Mouse (Mus musculus): ENCODE results near the gene Kcnn1. TPM values are rescaled to one million over a fixed set of nuclear protein-coding genes. Genes with fewer than 3 reads are reported as not detected.

The Kcnn1 gene
- total RNA-seq, 4 experiments from 2014 or later: 18.0 to 21.5 (median 20.5) TPM

DNA sequence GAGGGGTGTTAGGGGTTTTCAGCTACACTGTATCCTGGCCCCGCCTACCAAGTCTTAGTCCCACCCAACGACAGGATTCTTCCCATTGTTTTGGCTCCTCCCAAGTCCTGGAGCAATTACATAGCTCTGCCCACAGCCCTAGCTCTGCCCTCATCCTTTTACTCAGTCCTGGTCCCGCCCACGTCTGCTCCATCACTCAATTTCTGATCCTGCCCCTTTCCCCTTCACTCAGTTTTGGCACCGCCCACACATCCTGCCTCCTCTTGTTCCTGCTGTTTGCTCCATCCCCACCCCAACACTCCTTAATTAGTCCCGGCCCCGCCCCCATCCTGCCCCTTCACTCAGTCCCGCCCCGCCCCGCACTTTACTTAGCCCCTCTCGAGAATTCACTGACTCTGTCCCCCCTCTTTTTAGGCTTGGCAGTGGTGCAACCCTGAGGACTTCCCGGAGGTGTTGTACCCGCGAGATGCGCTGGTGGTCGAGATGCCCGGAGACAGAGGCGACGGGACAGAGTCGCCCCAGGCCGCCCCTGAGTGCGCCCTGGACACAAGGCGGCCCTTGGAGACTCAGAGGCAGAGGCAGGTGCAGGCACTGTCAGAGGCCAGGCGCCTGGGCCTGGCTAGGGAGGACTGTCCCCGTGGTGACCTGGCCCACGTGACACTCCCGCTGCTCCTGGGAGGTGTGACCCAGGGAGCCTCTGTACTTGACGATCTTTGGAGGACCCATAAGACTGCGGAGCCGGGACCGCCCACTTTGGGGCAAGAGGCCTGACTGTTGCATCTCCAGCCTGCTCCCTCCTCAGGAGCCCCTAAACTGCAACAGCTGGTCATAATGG is 42.7 kb downstream of the Kcnn1 start:
- DNase-seq (ENCODE audit: low spot score in 2 of 2): peak in 1 of 2 experiments; percentile 57

DNA sequence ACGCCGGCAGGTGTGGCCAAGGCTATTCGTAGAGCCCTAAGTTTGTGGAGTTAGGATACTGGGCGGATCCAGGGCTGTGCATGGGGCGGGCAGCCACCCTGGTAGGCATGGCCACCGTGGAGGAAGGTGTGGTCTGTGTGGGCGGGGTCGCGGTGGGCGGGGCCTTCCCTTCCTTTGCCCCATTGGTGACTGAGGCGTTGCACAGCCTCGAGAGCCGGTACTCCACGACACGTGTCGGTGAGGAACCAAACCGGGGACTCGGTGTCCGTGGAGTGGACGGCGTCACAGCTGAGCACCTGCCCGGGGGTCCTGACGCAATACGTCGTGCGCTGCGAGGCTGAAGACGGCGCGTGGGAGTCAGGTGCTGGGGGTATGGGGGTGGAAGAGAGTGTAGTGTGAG is 46.4 kb downstream of the Kcnn1 start:
- DNase-seq (ENCODE audit: low spot score in 2 of 2): no peak

DNA sequence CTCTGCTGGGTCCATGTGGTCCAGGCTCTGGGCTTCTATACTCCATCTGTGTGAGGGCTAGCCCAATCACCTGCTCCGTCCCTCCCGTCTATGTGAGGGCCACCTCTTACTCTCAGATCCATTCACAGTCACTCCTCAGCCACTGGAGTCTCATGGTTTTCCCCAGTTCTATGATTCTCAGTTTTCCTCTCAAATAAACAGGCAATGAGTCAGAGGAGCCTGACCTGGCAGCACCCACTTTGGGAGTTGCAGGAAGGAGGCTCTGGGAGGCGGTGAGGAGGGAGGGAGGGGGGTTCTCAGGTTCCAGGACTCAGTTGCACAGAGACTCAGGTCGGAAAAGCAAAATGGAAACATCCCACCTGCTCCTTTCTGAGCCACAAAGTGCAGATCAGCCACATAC is 50.2 kb downstream of the Kcnn1 start:
- no peak for DNase-seq (ENCODE audit: low spot score in 2 of 2)

DNA sequence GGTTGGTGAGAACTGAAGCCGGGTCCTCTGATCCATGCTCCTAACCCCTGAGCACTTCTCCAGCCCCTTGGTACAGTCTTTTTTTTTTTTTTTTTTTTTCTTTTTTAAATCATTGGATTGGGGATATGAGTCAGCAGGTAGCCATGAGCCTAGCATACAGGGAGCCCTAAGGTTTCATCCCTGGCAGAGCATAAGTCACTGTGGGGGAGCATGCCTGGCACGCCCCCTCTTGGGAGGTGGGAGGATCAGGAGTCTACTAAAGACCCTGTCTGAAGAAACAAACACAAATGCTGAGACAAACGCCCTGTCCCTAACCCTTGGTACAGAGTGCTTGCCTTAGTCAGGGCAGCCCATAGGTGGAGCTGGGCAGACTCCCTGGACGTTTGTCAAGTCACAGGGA is 51.0 kb downstream of the Kcnn1 start:
- DNase-seq (ENCODE audit: low spot score in 2 of 2): no peak

DNA sequence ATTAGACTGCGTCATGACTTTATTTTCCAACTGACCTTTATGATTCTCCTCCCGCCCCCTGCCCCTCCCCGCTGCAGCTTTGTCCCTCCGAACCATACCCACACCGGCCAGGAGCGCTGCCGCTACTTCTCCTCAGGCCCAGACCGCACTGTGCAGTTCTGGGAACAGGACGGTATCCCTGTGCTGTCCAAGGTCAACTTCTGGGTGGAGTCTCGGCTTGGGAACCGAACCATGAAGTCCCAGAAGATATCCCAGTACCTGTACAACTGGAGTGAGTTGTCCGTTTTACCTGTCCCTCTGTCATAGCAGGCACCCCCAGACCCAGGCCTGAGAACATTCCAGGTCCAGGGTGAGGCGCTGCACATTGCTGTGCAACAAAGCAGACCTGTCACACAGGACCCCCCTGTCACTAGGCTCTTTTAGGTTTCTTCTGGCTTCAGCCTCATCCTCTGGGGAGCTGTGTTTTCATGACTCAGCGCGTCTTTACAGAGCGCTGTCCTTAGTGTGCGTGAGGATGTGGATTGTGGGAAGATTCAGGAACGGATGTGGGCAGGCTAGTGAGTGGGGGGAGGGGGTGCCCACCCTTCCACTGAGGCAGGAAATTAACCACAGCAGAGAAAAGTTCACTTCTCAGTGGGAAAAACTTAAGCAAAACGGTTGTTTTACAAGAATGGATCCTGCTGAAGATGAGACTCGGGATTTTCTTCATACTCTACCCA is 51.9 kb downstream of the Kcnn1 start:
- DNase-seq (ENCODE audit: low spot score in 2 of 2): no peak

DNA sequence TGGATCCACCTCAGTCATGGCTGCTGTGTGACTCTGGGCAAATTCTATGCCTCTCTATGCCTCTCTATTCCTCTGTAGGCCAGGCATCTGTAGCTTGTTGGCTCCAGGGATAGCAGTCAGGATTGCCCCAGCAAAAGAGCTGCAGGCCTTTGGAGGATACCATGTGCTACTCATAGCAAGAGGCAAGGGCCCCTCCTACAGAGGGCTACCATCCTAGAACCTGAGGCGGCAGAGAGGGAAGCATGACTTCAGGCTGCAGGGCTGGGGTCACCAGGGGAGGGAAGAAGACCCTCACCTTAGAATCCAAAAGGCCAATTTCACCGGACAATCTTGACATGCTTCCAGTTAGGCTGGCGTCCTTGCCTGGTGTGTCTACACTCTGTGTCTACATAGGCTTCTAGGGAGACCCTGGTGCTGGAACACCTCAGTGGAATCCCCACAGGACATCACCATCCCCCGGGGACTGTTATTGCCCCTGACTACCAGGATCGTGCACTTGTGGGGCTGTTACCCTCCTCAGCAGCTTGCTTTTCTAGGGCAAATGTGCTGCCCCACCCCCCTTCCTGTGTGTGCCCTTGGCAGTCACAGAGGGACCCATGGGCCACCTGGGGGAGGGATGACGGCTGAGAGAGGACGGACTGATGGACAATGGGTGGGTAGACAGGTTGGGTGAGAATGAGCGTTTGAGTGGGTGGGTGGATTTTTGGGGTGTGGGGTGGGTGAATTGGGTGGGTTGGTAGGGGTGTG is 53.9 kb downstream of the Kcnn1 start:
- no peak for DNase-seq (ENCODE audit: low spot score in 2 of 2)

DNA sequence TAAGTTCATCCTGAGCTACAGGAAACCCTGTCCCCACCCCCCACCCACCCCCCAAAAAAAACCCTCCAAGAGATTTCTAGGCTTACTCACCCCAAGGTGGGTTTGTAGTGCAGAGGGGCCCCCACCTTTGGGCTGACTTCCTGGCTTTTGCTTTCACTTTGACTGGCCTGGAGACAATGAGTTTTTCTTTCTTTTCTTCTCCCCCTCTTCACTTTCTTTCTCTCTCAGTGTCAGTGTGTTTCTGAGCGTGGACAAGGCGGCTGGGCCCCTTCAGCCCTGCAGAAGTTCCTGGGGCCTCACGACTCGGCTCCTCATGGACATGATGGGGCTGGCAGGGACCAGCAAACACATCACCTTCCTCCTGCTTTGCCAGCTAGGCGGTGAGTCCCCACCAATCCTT is 54.8 kb downstream of the Kcnn1 start, which contains the start of gene Il12rb1:
Gene Il12rb1 (plus strand): TSS at position 211 of the 400 bp plus-strand sequence.
- DNase-seq (ENCODE audit: low spot score in 2 of 2): no peak

DNA sequence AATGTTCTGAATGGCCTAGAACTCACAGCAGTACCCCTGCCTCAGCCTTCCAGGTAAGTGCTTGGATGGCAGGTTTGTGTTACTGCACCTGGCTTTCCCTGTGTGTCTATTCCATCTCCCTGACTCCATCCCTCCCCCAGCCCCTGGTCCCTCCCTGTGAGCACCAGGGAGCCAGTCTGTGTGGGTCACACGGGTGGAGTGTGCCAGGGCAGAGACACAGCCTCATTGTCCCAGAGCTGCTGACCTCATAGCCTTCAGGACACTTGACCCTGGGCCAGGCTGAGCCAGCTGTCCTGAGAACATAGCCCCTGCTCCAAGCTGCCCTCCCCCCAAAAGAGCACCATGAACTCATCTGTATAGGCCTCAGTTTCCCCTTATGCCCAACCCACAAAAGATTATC is 55.8 kb downstream of the Kcnn1 start:
- DNase-seq (ENCODE audit: low spot score in 2 of 2): no peak

DNA sequence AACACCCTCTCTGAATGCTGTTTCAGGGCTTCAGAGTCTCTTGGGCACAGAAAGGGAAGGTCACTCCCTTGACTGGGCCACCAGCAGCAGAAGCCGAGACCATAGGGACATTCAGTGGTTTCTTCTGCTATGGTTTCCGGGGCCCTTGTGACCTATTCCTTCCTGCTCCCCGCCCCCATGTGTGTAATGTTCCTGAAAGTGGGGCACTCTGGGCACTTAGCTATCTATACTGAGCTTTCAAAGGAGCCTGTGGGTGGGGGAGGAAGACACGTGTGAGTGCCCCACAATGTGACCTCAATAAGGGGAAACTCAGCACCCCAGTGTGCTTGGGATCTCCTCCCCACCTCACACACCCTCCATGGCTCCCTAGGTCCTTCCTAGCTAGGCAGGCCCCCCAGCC is 56.5 kb downstream of the Kcnn1 start:
- DNase-seq (ENCODE audit: low spot score in 2 of 2): no peak

DNA sequence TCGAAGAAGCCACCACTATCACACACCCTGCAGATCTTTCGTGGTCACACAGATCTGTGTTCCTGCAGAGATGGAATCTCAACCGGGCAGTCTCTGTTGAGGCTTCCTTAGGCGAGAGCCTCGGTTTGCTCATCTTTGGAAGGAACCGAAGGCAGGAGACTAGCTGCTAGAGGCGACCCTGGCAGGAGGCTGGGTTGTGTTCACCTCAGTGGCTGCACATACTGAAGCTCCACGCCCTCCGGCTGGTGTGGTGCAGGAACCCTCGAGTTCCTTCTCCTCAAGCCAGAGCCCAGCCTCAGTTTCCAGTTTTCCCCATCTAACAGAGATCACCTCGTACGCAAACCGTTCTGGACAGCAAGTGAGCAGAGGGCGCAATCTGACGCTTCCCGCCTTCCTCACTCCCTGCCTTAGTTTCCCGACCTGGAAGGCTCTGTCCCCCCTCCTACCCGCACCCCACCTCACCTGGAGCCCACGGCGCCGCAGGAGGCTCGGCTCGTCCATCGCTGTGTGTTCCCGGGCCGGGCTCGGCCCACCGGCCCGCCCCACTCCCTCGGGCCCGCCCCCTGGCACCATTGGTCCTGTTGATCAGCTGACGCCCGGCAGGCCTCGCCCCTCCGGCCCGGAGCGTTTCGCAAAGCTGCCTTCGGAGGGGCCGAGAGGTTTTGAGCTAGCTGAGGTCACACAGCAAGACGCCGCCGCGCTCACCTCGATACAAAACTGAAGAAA is 58.4 kb downstream of the Kcnn1 start, which contains the start of gene Mast3:
Gene Mast3 (minus strand): TSS at position 574 of the 726 bp plus-strand sequence.
- DNase-seq (ENCODE audit: low spot score in 2 of 2): peak; percentile 70 to 79

DNA sequence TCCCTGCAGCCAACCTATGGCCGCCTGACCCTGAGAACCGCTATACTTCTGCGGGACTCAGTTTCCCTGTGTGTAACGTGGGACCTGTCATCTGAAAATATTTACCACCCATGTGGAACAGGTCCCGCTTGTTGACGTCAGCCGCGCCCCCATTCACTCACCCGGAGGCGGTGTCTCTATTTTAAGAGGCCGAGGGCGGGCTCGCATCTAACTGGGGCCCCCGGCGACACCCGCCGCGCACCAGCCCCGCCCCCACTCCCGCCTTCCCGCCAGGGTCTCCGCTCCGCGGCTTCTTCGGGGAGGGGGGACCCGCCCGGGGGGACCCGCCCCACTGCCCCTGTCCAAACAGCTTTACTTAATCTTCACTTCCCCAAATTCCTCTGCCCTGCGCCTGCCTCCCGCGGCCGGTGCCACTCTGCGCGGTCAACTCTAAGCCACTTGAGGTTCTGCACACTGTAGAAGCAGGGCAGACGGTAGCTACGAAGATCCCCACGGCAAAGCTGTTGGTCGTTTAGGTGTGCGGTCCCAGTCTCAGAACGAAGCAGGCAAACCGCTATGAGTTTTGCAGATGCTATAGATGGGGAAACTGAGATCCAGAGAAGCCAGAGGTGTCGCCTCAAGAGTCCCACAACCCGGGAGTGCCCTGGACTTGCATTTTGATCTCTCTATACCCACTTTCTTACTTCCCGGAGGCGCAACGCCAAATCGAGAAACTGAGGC is 59.1 kb downstream of the Kcnn1 start:
- no peak for DNase-seq (ENCODE audit: low spot score in 2 of 2)

DNA sequence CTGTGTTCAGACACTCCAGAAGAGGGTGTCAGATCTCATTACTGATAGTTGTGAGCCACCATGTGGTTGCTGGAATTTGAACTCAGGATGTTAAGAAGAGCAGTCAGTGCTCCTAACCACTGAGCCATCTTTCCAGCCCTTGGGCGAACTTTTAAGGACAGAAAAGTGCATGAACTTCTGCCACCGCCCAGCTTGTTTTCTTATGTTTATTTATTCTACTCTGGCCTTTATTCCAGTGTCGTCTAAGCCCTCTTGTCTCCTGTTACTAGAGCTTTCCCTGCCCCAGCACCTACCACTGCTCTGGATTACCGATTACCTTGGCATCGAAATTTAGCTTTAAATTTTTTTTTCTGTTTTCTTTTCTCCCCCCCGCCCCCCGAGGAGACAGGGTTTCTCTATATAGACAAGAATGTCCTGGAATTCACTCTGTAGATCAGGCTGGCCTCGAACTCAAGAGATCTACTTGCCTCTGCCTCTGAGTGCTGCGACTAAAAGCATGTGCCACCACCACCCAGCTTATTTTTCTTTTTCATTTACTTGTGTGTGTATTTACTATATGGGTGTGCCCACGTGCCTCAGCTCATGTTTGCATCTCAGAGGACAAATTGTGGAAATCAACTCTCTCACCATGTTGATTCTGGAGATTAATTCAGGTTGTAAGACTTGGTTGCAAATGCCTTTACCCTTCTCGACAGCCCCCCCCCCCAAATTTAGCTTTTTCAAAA is 60.1 kb downstream of the Kcnn1 start:
- DNase-seq (ENCODE audit: low spot score in 2 of 2): no peak

DNA sequence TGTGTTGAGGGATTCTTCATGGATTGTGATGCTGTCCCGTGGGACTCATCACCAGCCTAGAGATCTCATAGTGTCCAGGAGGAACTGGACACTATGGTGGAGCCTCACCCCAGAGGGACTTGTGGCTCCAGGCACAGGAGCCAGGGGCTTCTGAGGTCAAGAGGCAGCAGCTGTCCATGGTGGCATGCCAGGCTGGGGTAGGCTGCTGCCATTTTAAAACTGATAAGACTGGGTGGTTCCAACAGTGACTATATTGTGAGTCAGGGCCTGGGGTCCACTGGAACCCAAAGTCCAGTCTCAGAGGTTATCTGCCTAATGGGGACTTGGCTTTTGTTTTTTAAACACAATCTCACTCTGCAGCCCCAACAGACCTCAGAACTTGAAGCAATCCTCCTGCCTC is 61.2 kb downstream of the Kcnn1 start:
- no peak for DNase-seq (ENCODE audit: low spot score in 2 of 2)

DNA sequence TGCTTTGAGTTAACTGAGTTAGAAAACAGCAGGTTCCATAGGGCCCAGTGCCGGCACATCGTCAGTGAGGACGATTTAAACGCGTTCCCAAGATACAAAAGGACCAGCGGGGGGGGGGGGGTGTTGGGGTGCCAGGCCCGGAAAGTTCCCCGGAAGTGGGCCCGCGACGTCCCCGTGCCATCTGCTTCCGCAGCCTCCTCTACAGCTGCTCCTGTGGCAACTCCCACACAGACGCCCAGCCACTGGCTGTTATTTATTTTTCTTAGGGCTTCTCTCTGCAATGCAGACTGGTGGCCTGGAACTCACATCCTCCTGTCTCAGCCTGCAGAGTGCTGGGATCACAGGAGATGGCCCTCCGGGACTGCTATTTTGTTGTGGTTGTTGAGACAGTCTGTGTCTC is 61.9 kb downstream of the Kcnn1 start:
- DNase-seq (ENCODE audit: low spot score in 2 of 2): no peak

DNA sequence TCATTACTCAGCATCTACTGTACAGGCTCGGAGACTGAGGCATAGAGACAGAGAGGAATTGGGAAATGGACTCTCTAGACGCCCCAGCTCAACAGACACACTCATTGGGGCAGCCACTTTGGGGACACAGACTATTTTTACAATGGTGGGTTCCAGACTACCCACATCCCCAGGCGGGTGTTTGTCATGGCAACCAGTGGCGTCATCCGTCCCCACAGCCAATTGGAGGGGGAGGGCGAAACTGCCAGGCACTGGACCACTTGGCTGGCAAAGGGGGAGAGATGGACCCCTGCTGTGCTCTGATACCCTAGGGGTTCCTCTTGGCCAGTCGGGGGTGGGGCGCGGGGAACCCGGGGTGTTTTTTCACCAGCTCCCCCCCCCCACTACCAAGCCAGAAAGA is 62.4 kb downstream of the Kcnn1 start:
- DNase-seq (ENCODE audit: low spot score in 2 of 2): no peak

DNA sequence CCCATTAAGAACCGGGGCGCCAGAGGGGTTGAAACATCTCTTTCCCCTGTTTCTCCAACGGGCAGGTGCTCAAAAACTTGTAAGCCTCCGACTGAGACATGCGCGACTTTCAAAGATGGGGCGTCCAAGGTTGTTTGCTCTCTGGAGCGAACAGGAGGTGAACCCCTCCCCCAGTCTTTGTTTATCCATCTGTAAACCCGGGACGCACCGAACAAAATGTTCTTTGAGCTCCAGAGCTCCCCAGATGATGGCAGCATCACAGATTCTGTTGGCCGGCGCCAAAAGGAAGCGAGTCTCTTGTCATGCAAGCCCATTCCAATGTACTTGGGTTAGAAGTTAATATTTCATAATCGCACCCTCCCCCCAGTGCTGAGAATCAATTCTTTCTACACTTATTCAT is 64.8 kb downstream of the Kcnn1 start:
- no peak for DNase-seq (ENCODE audit: low spot score in 2 of 2)

DNA sequence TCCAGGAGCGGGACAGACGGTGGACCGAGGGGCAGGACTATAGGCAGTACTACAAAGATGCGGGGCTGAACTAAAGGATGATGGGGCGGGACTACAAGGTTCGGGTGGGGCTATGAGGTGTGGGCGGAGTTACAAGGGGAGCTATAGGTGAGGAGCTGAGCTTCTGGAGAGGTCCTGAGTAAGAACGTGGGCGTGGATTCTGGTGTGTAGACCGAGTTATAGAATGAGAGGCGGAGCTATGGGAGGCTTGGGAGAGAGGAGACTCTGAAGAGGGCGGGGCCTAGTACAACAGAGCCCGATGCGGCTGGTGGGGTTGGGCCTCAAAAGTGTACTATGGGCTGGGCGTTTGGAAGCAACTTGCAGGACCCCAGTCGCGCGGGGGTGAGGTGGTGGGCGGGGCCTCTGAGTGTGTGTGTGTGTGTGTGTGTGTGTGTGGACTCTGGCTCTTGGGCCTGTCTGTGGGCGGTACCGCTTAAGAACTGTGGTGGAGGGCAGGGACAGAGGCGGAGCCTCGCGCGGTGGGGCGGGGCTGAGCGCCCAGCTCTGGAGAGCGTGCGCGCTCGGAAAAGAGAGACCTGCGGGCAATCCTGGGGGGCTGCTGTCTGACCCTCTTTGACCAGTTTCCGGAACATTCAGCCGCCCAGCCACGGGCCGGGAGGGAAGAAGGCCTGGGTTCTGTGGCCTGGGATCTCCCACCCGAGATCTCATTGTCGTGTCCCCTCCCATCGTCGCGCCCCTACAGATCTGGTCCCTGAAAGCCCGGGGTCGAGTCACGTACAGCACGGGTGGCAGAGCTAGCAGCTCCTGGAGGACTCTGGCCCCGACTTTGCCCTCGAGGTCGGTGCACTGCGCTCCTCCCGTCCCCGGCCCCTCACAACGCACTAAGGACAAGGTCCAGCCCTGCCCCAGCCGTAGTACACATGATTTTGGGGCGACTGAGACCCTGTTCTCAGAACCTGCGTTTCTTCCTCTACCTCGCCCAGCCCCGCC is 65.7 kb downstream of the Kcnn1 start:
- peak; percentile 83 to 85 for DNase-seq (ENCODE audit: low spot score in 2 of 2)

DNA sequence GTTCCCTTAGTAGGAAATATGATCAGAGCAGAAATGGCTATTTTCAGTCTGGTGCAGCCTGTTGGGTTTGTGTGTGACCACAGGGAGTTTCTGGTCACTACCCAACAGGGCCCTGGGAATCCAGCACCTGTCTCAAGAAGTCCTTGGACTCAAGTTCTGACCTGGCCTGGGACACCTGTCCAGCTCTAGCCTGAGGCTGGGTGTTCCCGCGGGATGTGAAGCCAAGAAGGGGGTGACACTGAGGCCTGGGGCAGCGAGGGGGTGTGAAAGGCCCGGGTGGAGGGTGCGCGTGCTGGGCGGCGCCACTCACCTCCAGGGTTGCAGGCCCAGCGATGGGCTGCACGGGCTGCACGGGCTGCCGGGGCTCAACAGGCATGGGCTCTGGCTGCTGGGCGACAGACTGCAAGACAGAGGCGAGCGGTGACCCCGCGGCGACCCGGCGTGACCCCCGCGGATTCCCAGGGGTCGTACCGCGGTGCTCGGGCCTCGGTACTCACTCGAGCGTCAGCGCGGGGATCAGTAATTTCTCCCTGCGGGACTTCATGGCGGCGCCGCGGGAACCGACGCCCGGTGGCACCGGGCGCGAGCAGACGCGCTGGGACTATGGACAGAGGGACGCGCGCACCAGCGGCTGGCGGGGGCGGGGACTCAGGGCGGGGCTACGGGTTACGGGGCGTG is 66.5 kb downstream of the Kcnn1 start:
- DNase-seq (ENCODE audit: low spot score in 2 of 2): peak in 1 of 2 experiments; percentile 34
